Mouse (Mus musculus) CH12.LX (cell line): ENCODE results near the gene Dcn. TPM values are rescaled to one million over a fixed set of nuclear protein-coding genes. Genes with fewer than 3 reads are reported as not detected.

ENCODE experiments used
- DNase-seq: peaks from one replicate; pipeline ENCODE4 v3.0.0-alpha.2; 2013; ENCODE audit errors: extremely low read depth
- H3K27ac ChIP-seq: 2 replicates; pipeline ENCODE4 v1.5.1; 2012; ENCODE audit warnings: low read depth, mild to moderate bottlenecking, control low read depth, moderate library complexity; ENCODE audit not compliant: insufficient read depth
- H3K27me3 ChIP-seq: replicated peaks from 2 replicates; pipeline ENCODE3; 2012; ENCODE audit warnings: inconsistent platforms
- H3K36me3 ChIP-seq, 2 experiments: replicated peaks in 1 of 2; 2 replicates each; pipeline versions ENCODE3 to v1.6.1; 2012; ENCODE audit warnings: inconsistent platforms in 1 of 2, low read length in 1 of 2, mild to moderate bottlenecking in 1 of 2, mixed read lengths in 1 of 2, moderate library complexity in 1 of 2; ENCODE audit not compliant: control insufficient read depth in 1 of 2, insufficient read depth in 1 of 2
- H3K4me1 ChIP-seq, 2 experiments: 2 replicates each; pipeline ENCODE4 v1.6.1; 2012; ENCODE audit warnings: inconsistent platforms in 1 of 2, moderate library complexity in 1 of 2; ENCODE audit not compliant: insufficient read depth in 2 of 2, control insufficient read depth in 1 of 2
- H3K4me2 ChIP-seq: 2 replicates; pipeline ENCODE4 v1.6.1; 2012; ENCODE audit warnings: low read depth, mild to moderate bottlenecking, control low read depth; ENCODE audit not compliant: poor library complexity, insufficient read depth, severe bottlenecking
- H3K4me3 ChIP-seq, 3 experiments: fragments of 150-350 bp in 1 of 3; sonication (generic) in 1 of 3; replicated peaks in 1 of 3; 2 replicates each; pipeline versions ENCODE3 to v1.5.1; 2011 to 2012; ENCODE audit warnings: low read depth in 2 of 3, low read length in 2 of 3, mild to moderate bottlenecking in 2 of 3, moderate library complexity in 2 of 3, control low read depth in 1 of 3, improper control_type of control experiment in 1 of 3, inconsistent platforms in 1 of 3, mixed read lengths in 1 of 3; ENCODE audit not compliant: poor library complexity in 1 of 3
- H3K79me2 ChIP-seq: replicated peaks from 2 replicates; pipeline ENCODE4 v1.6.1; 2012; ENCODE audit warnings: mild to moderate bottlenecking, moderate library complexity; ENCODE audit not compliant: control insufficient read depth, poor library complexity, insufficient read depth, severe bottlenecking; ENCODE audit errors: extremely low read depth
- H3K9ac ChIP-seq: 2 replicates; pipeline ENCODE4 v1.6.1; 2012; ENCODE audit warnings: low read depth, mild to moderate bottlenecking, control low read depth, moderate library complexity; ENCODE audit not compliant: insufficient read depth
- H3K9me3 ChIP-seq: replicated peaks from 2 replicates; pipeline ENCODE3; 2012; ENCODE audit warnings: low read length, inconsistent platforms, mixed read lengths
- BHLHE40 ChIP-seq: IDR thresholded peaks from 2 replicates; pipeline ENCODE4 v1.6.1; 2011; ENCODE audit warnings: mild to moderate bottlenecking, low read depth, low read length, improper control_type of control experiment
- CHD1 ChIP-seq: IDR thresholded peaks from 2 replicates; pipeline ENCODE4 v1.6.1; 2012; ENCODE audit warnings: low read depth, low read length, improper control_type of control experiment, inconsistent platforms
- E2F4 ChIP-seq: IDR thresholded peaks from 2 replicates; pipeline ENCODE4 v1.6.1; 2011; ENCODE audit warnings: low read depth, low read length, improper control_type of control experiment; ENCODE audit not compliant: insufficient replicate concordance
- ETS1 ChIP-seq: conservative IDR thresholded peaks from 2 replicates; pipeline ENCODE4 v1.6.1; 2012; ENCODE audit warnings: low read depth, mild to moderate bottlenecking, inconsistent platforms, low read length, improper control_type of control experiment, moderate library complexity
- GABPA ChIP-seq: IDR thresholded peaks from 2 replicates; pipeline ENCODE4 v1.6.1; 2012; ENCODE audit warnings: low read depth, low read length, improper control_type of control experiment, inconsistent platforms; ENCODE audit not compliant: insufficient replicate concordance
- HCFC1 ChIP-seq: IDR thresholded peaks from 2 replicates; pipeline ENCODE4 v1.6.1; 2012; ENCODE audit warnings: low read depth, mild to moderate bottlenecking, inconsistent platforms, low read length, improper control_type of control experiment
- IRF4 ChIP-seq: IDR thresholded peaks from 2 replicates; pipeline ENCODE4 v1.6.1; 2014; ENCODE audit warnings: low read depth, mild to moderate bottlenecking, inconsistent platforms, low read length, improper control_type of control experiment
- JUN ChIP-seq: IDR thresholded peaks from 2 replicates; pipeline ENCODE4 v1.6.1; 2011; ENCODE audit warnings: low read depth, mild to moderate bottlenecking, low read length, improper control_type of control experiment, moderate library complexity; ENCODE audit not compliant: insufficient read depth
- JUND ChIP-seq: conservative IDR thresholded peaks from 2 replicates; pipeline ENCODE4 v1.6.1; 2011; ENCODE audit warnings: low read depth, low read length, improper control_type of control experiment
- MAFK ChIP-seq: IDR thresholded peaks from 2 replicates; pipeline ENCODE4 v1.6.1; 2011; ENCODE audit warnings: low read length, improper control_type of control experiment; ENCODE audit not compliant: insufficient replicate concordance
- MAX ChIP-seq: IDR thresholded peaks from 2 replicates; pipeline ENCODE4 v1.6.1; 2011; ENCODE audit warnings: low read length, improper control_type of control experiment
- MAZ ChIP-seq: IDR thresholded peaks from 2 replicates; pipeline ENCODE4 v1.6.1; 2012; ENCODE audit warnings: low read depth, mild to moderate bottlenecking, inconsistent platforms, low read length, improper control_type of control experiment, moderate library complexity
- NELFE ChIP-seq: IDR thresholded peaks from 2 replicates; pipeline ENCODE4 v1.6.1; 2011; ENCODE audit warnings: low read depth, low read length, improper control_type of control experiment
- NRF1 ChIP-seq: IDR thresholded peaks from 2 replicates; pipeline ENCODE4 v1.6.1; 2014; ENCODE audit warnings: low read depth, mild to moderate bottlenecking, inconsistent platforms, low read length, improper control_type of control experiment, moderate library complexity
- SMC3 ChIP-seq: IDR thresholded peaks from 2 replicates; pipeline ENCODE4 v1.6.1; 2011; ENCODE audit warnings: low read depth, low read length, improper control_type of control experiment
- TBP ChIP-seq: conservative IDR thresholded peaks from 2 replicates; pipeline ENCODE4 v1.6.1; 2011; ENCODE audit warnings: low read depth, low read length, improper control_type of control experiment
- TCF12 ChIP-seq: IDR thresholded peaks from 2 replicates; pipeline ENCODE4 v1.6.1; 2014; ENCODE audit warnings: low read depth, mild to moderate bottlenecking, inconsistent platforms, low read length, improper control_type of control experiment
- UBTF ChIP-seq: IDR thresholded peaks from 2 replicates; pipeline ENCODE4 v1.6.1; 2012; ENCODE audit warnings: low read depth, mild to moderate bottlenecking, inconsistent platforms, low read length, improper control_type of control experiment, moderate library complexity
- USF1 ChIP-seq: IDR thresholded peaks from 2 replicates; pipeline ENCODE4 v1.6.1; 2014; ENCODE audit warnings: low read depth, mild to moderate bottlenecking, inconsistent platforms, low read length, improper control_type of control experiment
- USF2 ChIP-seq: conservative IDR thresholded peaks from 2 replicates; pipeline ENCODE4 v1.6.1; 2011; ENCODE audit warnings: low read depth, low read length, improper control_type of control experiment
- ZC3H11A ChIP-seq: IDR thresholded peaks from 2 replicates; pipeline ENCODE4 v1.6.1; 2012; ENCODE audit warnings: low read depth, mild to moderate bottlenecking, inconsistent platforms, low read length, improper control_type of control experiment
- dilution Hi-C: fragments of 300-500 bp; cut with MboI; formaldehyde crosslinking; loops from 2 replicates; pipeline ENCODE4 v1.14.3; 2020; ENCODE audit warnings: low sequenced_read_pairs; ENCODE audit not compliant: extremely low pct_unique_long_range_greater_than_20kb, extremely low pct_ligation_motif_present
- in situ Hi-C: fragments of 300-500 bp; cut with MboI; formaldehyde crosslinking; loops from 3 replicates; pipeline ENCODE4 v1.14.3; 2019; ENCODE audit warnings: low sequenced_read_pairs, low pct_ligation_motif_present, low pct_unique_long_range_greater_than_20kb, mixed read lengths
- polyA plus RNA-seq: library from polyadenylated mRNA; unstranded; fragments of >175 nt; gene quantifications from 2 replicates; pipeline ENCODE4 v1.2.1, GENCODE M21; 2012; ENCODE audit warnings: low read depth; ENCODE audit not compliant: insufficient read length
- total RNA-seq, 2 experiments: library from RNA; depleted of rRNA; stranded (reverse); fragments of 300-350 nt in 1 of 2; fragments of >200 nt in 1 of 2; gene quantifications; 2 replicates each; pipeline ENCODE4 v1.2.3; 2012 to 2014

Dcn gene
- total and polyA plus RNA-seq, 3 experiments: not detected

DNA sequence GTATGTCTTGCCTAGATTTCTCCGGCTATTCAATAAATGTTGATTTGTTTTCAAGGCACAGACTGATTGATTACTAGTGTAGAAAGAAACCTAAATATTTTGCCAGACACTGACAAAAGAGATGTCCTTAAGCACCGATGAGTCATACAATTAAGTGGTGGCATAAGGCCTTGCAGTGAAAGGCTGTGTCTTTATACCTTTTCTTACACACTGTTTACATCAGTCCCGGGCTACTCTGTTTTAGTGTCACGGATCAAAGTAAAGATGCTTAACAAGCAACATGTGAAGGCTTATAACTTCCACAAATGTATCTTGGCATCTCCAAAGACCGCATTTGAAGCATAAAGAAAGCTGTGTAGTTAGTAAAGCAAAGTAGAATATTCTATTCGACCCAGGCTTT, 3.9 kb upstream of the Dcn start:
- DNase-seq: no peak
- no peaks in the 10 kb centered on the region for H3K4me1 ChIP-seq
- no peak overlapping the region for H3K27ac ChIP-seq
- no peak overlapping the region for H3K4me2 ChIP-seq
- in situ Hi-C loops (no loop called here), dilution Hi-C loops (no loop called here)
- TF ChIP-seq USF1: no peak
- TF ChIP-seq MAX: no peak
- TF ChIP-seq JUND: no peak
- H3K9ac ChIP-seq: no peak overlapping the region
- H3K79me2 ChIP-seq: no peaks in the 10 kb centered on the region
- H3K9me3 ChIP-seq: no peaks in the 10 kb centered on the region
- H3K27me3 ChIP-seq: no peaks in the 10 kb centered on the region
- no peak overlapping the region for H3K4me3 ChIP-seq
- no peaks in the 10 kb centered on the region for H3K36me3 ChIP-seq

GRCm38 (mm10) chr10:97478259-97478658, 1.1 kb upstream of the Dcn start:
- H3K27me3 ChIP-seq: no peaks in the 10 kb centered on the region
- H3K79me2 ChIP-seq: no peaks in the 10 kb centered on the region
- no peak overlapping the region for H3K4me3 ChIP-seq
- H3K36me3 ChIP-seq: no peaks in the 10 kb centered on the region
- no peak overlapping the region for H3K9ac ChIP-seq
- H3K9me3 ChIP-seq: no peaks in the 10 kb centered on the region
- in situ Hi-C loops: no loop called here
- no peaks in the 10 kb centered on the region for H3K4me1 ChIP-seq
- dilution Hi-C loops: no loop called here
- TF ChIP-seq SMC3 (no peak), NELFE (no peak), IRF4 (no peak), TCF12 (no peak), NRF1 (no peak), CHD1 (no peak), ZC3H11A (no peak), MAFK (no peak), GABPA (no peak), USF2 (no peak), UBTF (no peak), USF1 (no peak), ETS1 (no peak), E2F4 (no peak), BHLHE40 (no peak), JUN (no peak), HCFC1 (no peak), TBP (no peak), MAZ (no peak)
- no peak for DNase-seq
- no peak overlapping the region for H3K4me2 ChIP-seq
- H3K27ac ChIP-seq: no peak overlapping the region
